Mouse (Mus musculus) heart, postnatal 25 days (tissue): ENCODE data around the gene Sox5. TPM values are rescaled to one million over a fixed set of nuclear protein-coding genes. Genes with fewer than 3 reads are reported as not detected.

ENCODE experiments used
- DNase-seq: peaks from one replicate; pipeline ENCODE4 v3.0.0; 2022; ENCODE audit warnings: low spot score
- intact Hi-C: fragments of 180-260 bp; cut with DNase I; formaldehyde crosslinking; loops from one replicate; pipeline ENCODE4 v1.15.1; 2025
- total RNA-seq, 2 experiments: library from RNA; stranded (reverse); gene quantifications; 2 replicates each; pipeline ENCODE4 v1.2.3; 2021

Sox5 gene
- total RNA-seq, 2 experiments from 2014 or later: 2.8 to 2.9 TPM

- DNase-seq: no peak
- intact Hi-C loops: no loop called here
These were observed 322.3 kb downstream of the Sox5 start for GRCm38 (mm10) chr6:144459486-144459885.

GRCm38 (mm10) chr6:144457500-144457899 lies 324.3 kb downstream of the Sox5 start:
- no peak for DNase-seq
- intact Hi-C loops: no loop called here

GRCm38 (mm10) chr6:144454291-144455276 lies 327.2 kb downstream of the Sox5 start:
- DNase-seq: no peak
- intact Hi-C loops: no loop called here

- DNase-seq: no peak
- intact Hi-C loops: no loop called here
These were observed 328.2 kb downstream of the Sox5 start for GRCm38 (mm10) chr6:144453605-144454004.

GRCm38 (mm10) chr6:144453147-144453546 lies 328.6 kb downstream of the Sox5 start:
- intact Hi-C loops: no loop called here

GRCm38 (mm10) chr6:144452200-144452977 lies 329.4 kb downstream of the Sox5 start:
- intact Hi-C loops: no loop called here
- no peak for DNase-seq

More at GRCm38 (mm10) chr6:144453147-144453546, 328.6 kb downstream of the Sox5 start:
- DNase-seq: no peak

GRCm38 (mm10) chr6:144451631-144452030 lies 330.1 kb downstream of the Sox5 start:
- intact Hi-C loops: no loop called here
- no peak for DNase-seq

GRCm38 (mm10) chr6:144445761-144446373 lies 335.9 kb downstream of the Sox5 start:
- no peak for DNase-seq
- intact Hi-C loops: no loop called here

GRCm38 (mm10) chr6:144444367-144444766 lies 337.4 kb downstream of the Sox5 start:
- intact Hi-C loops: no loop called here
- DNase-seq: no peak

- intact Hi-C loops: no loop called here
- no peak for DNase-seq
These were observed 338.1 kb downstream of the Sox5 start for GRCm38 (mm10) chr6:144443681-144444080.

- intact Hi-C loops: no loop called here
- no peak for DNase-seq
These were observed 352.5 kb downstream of the Sox5 start for GRCm38 (mm10) chr6:144429276-144429675.

GRCm38 (mm10) chr6:144408030-144408429 lies 373.7 kb downstream of the Sox5 start:
- DNase-seq: no peak
- intact Hi-C loops: no loop called here

- DNase-seq: no peak
- intact Hi-C loops: no loop called here
These were observed 383.7 kb downstream of the Sox5 start for GRCm38 (mm10) chr6:144398115-144398514.

- intact Hi-C loops: no loop called here
These were observed 388.6 kb downstream of the Sox5 start for GRCm38 (mm10) chr6:144393151-144393550.

GRCm38 (mm10) chr6:144389333-144390054 lies 392.3 kb downstream of the Sox5 start:
- DNase-seq: no peak
- intact Hi-C loops: no loop called here

More at GRCm38 (mm10) chr6:144393151-144393550, 388.6 kb downstream of the Sox5 start:
- no peak for DNase-seq

GRCm38 (mm10) chr6:144387539-144388255 lies 394.1 kb downstream of the Sox5 start:
- intact Hi-C loops: no loop called here
- no peak for DNase-seq

- intact Hi-C loops: no loop called here
- no peak for DNase-seq
These were observed 401.1 kb downstream of the Sox5 start for GRCm38 (mm10) chr6:144380641-144381040.

GRCm38 (mm10) chr6:144380171-144380570 lies 401.6 kb downstream of the Sox5 start:
- no peak for DNase-seq
- intact Hi-C loops: no loop called here

- intact Hi-C loops: no loop called here
- no peak for DNase-seq
These were observed 407.0 kb downstream of the Sox5 start for GRCm38 (mm10) chr6:144374810-144375209.
